Mouse (Mus musculus) megakaryocyte, embryonic 14.5 days (primary cell): ENCODE measurements around the gene Zdhhc6. TPM values are rescaled to one million over a fixed set of nuclear protein-coding genes. Genes with fewer than 3 reads are reported as not detected.

Experiments
- H3K27me3 ChIP-seq: replicated peaks from 2 replicates; pipeline ENCODE3; 2012; ENCODE audit warnings: inconsistent platforms
- H3K36me3 ChIP-seq: replicated peaks from 2 replicates; pipeline ENCODE3; 2012; ENCODE audit warnings: low read length, inconsistent platforms, mixed read lengths
- H3K4me1 ChIP-seq: 2 replicates; pipeline ENCODE4 v1.6.1; 2012; ENCODE audit warnings: inconsistent platforms
- H3K4me3 ChIP-seq: replicated peaks from 2 replicates; pipeline ENCODE3; 2012; ENCODE audit warnings: moderate library complexity, mild to moderate bottlenecking, inconsistent platforms
- H3K9me3 ChIP-seq: 2 replicates; pipeline ENCODE4 v1.6.1; 2012; ENCODE audit warnings: inconsistent platforms
- FLI1 ChIP-seq: IDR thresholded peaks from 2 replicates; pipeline ENCODE4 v1.6.1; 2012; ENCODE audit warnings: low read length, inconsistent platforms, mixed read lengths
- GATA1 ChIP-seq: IDR thresholded peaks from 3 replicates; pipeline ENCODE4 v1.6.1; 2012; ENCODE audit warnings: mixed read lengths, low read length, inconsistent platforms, borderline replicate concordance
- polyA plus RNA-seq: library from polyadenylated mRNA; stranded (reverse); fragments of >175 nt; gene quantifications from 2 replicates; pipeline ENCODE4 v1.2.3, GENCODE M21; 2012; ENCODE audit warnings: low replicate concordance; ENCODE audit not compliant: insufficient read depth

Zdhhc6 gene
- polyA plus RNA-seq, 1 experiment, result 14.2 TPM

- no peak overlapping the region for H3K4me3 ChIP-seq
- H3K27me3 ChIP-seq, result no peaks in the 10 kb centered on the region
- H3K36me3 ChIP-seq, result peaks cover 92% of the 10 kb centered on the region
- TF ChIP-seq FLI1, result no peak
- no peak for TF ChIP-seq GATA1
- H3K9me3 ChIP-seq, result no peaks in the 10 kb centered on the region
- H3K4me1 ChIP-seq, result peaks cover 88% of the 10 kb centered on the region
These were observed 47.7 kb downstream of the Zdhhc6 start for GRCm38 (mm10) chr19:55268150-55268549.

- peaks cover 89% of the 10 kb centered on the region for H3K36me3 ChIP-seq
These were observed 49.0 kb downstream of the Zdhhc6 start for GRCm38 (mm10) chr19:55266786-55267185.

GRCm38 (mm10) chr19:55265269-55265668 lies 50.6 kb downstream of the Zdhhc6 start:
- Histone ChIP-seq H3K9me3 (no peaks in the 10 kb centered on the region), H3K4me3 (no peak overlapping the region), H3K4me1 (peaks cover 96% of the 10 kb centered on the region), H3K27me3 (no peaks in the 10 kb centered on the region), H3K36me3 (peaks cover 91% of the 10 kb centered on the region)
- no peak for TF ChIP-seq GATA1
- no peak for TF ChIP-seq FLI1

More at GRCm38 (mm10) chr19:55266786-55267185, 49.0 kb downstream of the Zdhhc6 start:
- Histone ChIP-seq H3K9me3 (no peaks in the 10 kb centered on the region), H3K4me3 (no peak overlapping the region), H3K27me3 (no peaks in the 10 kb centered on the region), H3K4me1 (peaks cover 95% of the 10 kb centered on the region)
- TF ChIP-seq FLI1 (no peak), GATA1 (no peak)

GRCm38 (mm10) chr19:55260389-55261184 lies 55.2 kb downstream of the Zdhhc6 start:
- TF ChIP-seq FLI1 (no peak), GATA1 (no peak)
- no peak overlapping the region for H3K4me3 ChIP-seq
- H3K4me1 ChIP-seq, result peaks cover 95% of the 10 kb centered on the region
- no peaks in the 10 kb centered on the region for H3K27me3 ChIP-seq
- H3K9me3 ChIP-seq, result no peaks in the 10 kb centered on the region
- H3K36me3 ChIP-seq, result peaks cover 86% of the 10 kb centered on the region

- H3K4me1 ChIP-seq, result peaks cover 90% of the 10 kb centered on the region
- H3K36me3 ChIP-seq, result peaks cover 66% of the 10 kb centered on the region
- TF ChIP-seq GATA1 (no peak), FLI1 (no peak)
- no peak overlapping the region for H3K4me3 ChIP-seq
- no peaks in the 10 kb centered on the region for H3K27me3 ChIP-seq
- H3K9me3 ChIP-seq, result no peaks in the 10 kb centered on the region
These were observed 57.3 kb downstream of the Zdhhc6 start for GRCm38 (mm10) chr19:55258514-55258913.

- H3K36me3 ChIP-seq, result peaks cover 66% of the 10 kb centered on the region
- H3K4me1 ChIP-seq, result peaks cover 89% of the 10 kb centered on the region
These were observed 58.0 kb downstream of the Zdhhc6 start for GRCm38 (mm10) chr19:55257656-55258375.

GRCm38 (mm10) chr19:55256156-55256555 lies 59.7 kb downstream of the Zdhhc6 start:
- peak overlapping the region; percentile 64 for H3K4me3 ChIP-seq
- TF ChIP-seq GATA1 (no peak), FLI1 (no peak)
- H3K9me3 ChIP-seq, result no peaks in the 10 kb centered on the region
- no peaks in the 10 kb centered on the region for H3K27me3 ChIP-seq
- peaks cover 50% of the 10 kb centered on the region for H3K36me3 ChIP-seq
- H3K4me1 ChIP-seq, result peaks cover 89% of the 10 kb centered on the region

More at GRCm38 (mm10) chr19:55257656-55258375, 58.0 kb downstream of the Zdhhc6 start:
- no peaks in the 10 kb centered on the region for H3K9me3 ChIP-seq
- no peak overlapping the region for H3K4me3 ChIP-seq
- no peaks in the 10 kb centered on the region for H3K27me3 ChIP-seq
- TF ChIP-seq GATA1 (no peak), FLI1 (no peak)

GRCm38 (mm10) chr19:55254513-55255016 lies 61.3 kb downstream of the Zdhhc6 start:
- H3K4me3 ChIP-seq, result peak overlapping the region; percentile 98
- TF ChIP-seq GATA1, result no peak
- TF ChIP-seq FLI1, result no peak
- H3K36me3 ChIP-seq, result peaks cover 35% of the 10 kb centered on the region
- peaks cover 83% of the 10 kb centered on the region for H3K4me1 ChIP-seq
- H3K9me3 ChIP-seq, result no peaks in the 10 kb centered on the region
- H3K27me3 ChIP-seq, result no peaks in the 10 kb centered on the region

- Histone ChIP-seq H3K27me3 (no peaks in the 10 kb centered on the region), H3K36me3 (peaks cover 27% of the 10 kb centered on the region), H3K4me3 (peak overlapping the region; percentile 98), H3K4me1 (peaks cover 81% of the 10 kb centered on the region), H3K9me3 (no peaks in the 10 kb centered on the region)
- no peak for TF ChIP-seq FLI1
- no peak for TF ChIP-seq GATA1
These were observed 62.0 kb downstream of the Zdhhc6 start for GRCm38 (mm10) chr19:55253570-55254441.

- TF ChIP-seq FLI1 (no peak), GATA1 (no peak)
- H3K4me1 ChIP-seq, result peaks cover 80% of the 10 kb centered on the region
These were observed 62.6 kb downstream of the Zdhhc6 start for GRCm38 (mm10) chr19:55253239-55253569.

More at GRCm38 (mm10) chr19:55253239-55253569, 62.6 kb downstream of the Zdhhc6 start:
- Histone ChIP-seq H3K4me3 (peak overlapping the region; percentile 98), H3K36me3 (peaks cover 21% of the 10 kb centered on the region), H3K27me3 (no peaks in the 10 kb centered on the region), H3K9me3 (no peaks in the 10 kb centered on the region)
